Mouse (Mus musculus) liver, postnatal 0 days (tissue): Measurements from ENCODE around the gene Gorasp1. TPM values are rescaled to one million over a fixed set of nuclear protein-coding genes. Genes with fewer than 3 reads are reported as not detected.

Experiments
- ATAC-seq: fragments of 200-750 bp; cut with Nextera tagmentation; 2 replicates; pipeline ENCODE4 v1.8.0; 2017; ENCODE audit warnings: mild to moderate bottlenecking, moderate library complexity
- DNase-seq: peaks from one replicate; pipeline ENCODE4 v3.0.0-alpha.2; 2016
- H3K27ac ChIP-seq: fragments of 300-500 bp; sonication (generic); 2 replicates; pipeline ENCODE4 v1.5.1; 2014; ENCODE audit warnings: antibody characterized with exemption, moderate library complexity, mild to moderate bottlenecking, low read depth
- H3K27me3 ChIP-seq: fragments of 300-500 bp; sonication (generic); 2 replicates; pipeline ENCODE4 v1.6.1; 2014; ENCODE audit warnings: low read length, control low read depth, mixed read lengths; ENCODE audit not compliant: insufficient read depth
- H3K36me3 ChIP-seq: fragments of 300-500 bp; sonication (generic); replicated peaks from 2 replicates; pipeline ENCODE4 v1.6.1; 2014; ENCODE audit warnings: mild to moderate bottlenecking, control low read depth, low read length, moderate library complexity, mixed read lengths; ENCODE audit not compliant: insufficient read depth
- H3K4me1 ChIP-seq: fragments of 300-500 bp; sonication (generic); 2 replicates; pipeline ENCODE4 v1.6.1; 2014; ENCODE audit warnings: antibody characterized with exemption, mild to moderate bottlenecking, control low read depth; ENCODE audit not compliant: insufficient read depth
- H3K4me2 ChIP-seq: fragments of 300-500 bp; sonication (generic); 2 replicates; pipeline ENCODE4 v1.6.1; 2014; ENCODE audit warnings: low read depth, mild to moderate bottlenecking, low read length, moderate library complexity, mixed read lengths
- H3K4me3 ChIP-seq: fragments of 300-500 bp; sonication (generic); 2 replicates; pipeline ENCODE4 v1.5.1; 2014; ENCODE audit warnings: low read depth, low read length
- H3K9ac ChIP-seq: fragments of 300-500 bp; sonication (generic); replicated peaks from 2 replicates; pipeline ENCODE4 v1.6.1; 2014; ENCODE audit warnings: mild to moderate bottlenecking, moderate library complexity
- H3K9me3 ChIP-seq: fragments of 300-500 bp; sonication (generic); 2 replicates; pipeline ENCODE4 v1.6.1; 2016; ENCODE audit warnings: mild to moderate bottlenecking, control low read depth, low read length, mixed read lengths
- CTCF ChIP-seq: sonication (generic); IDR thresholded peaks from 2 replicates; pipeline ENCODE4 v1.5.1; 2016; ENCODE audit warnings: antibody characterized with exemption, low read depth
- EP300 ChIP-seq: IDR thresholded peaks from 2 replicates; pipeline ENCODE4 v1.6.1; 2016; ENCODE audit warnings: antibody characterized with exemption, low read depth, mild to moderate bottlenecking
- WGBS: fragments of 180-500 bp; shearing (Covaris S2); extraction: QIAGEN DNeasy Blood & Tissue Kit; methylation state at CpG from one replicate; pipeline ENCODE4 v1.1.7; 2014; ENCODE audit not compliant: insufficient replicate concordance; 5-methylcytosine and 5-hydroxymethylcytosine counted together
- polyA plus RNA-seq: library from polyadenylated mRNA; unstranded; fragments of >200 nt; fragmentation: Nextera tagmentation; extraction: Ambion mirVana; gene quantifications from 2 replicates; pipeline ENCODE4 v1.2.1, GENCODE M21; 2015

Gene Gorasp1
- polyA plus RNA-seq, 1 experiment from 2014 or later, result 8.8 TPM

DNA sequence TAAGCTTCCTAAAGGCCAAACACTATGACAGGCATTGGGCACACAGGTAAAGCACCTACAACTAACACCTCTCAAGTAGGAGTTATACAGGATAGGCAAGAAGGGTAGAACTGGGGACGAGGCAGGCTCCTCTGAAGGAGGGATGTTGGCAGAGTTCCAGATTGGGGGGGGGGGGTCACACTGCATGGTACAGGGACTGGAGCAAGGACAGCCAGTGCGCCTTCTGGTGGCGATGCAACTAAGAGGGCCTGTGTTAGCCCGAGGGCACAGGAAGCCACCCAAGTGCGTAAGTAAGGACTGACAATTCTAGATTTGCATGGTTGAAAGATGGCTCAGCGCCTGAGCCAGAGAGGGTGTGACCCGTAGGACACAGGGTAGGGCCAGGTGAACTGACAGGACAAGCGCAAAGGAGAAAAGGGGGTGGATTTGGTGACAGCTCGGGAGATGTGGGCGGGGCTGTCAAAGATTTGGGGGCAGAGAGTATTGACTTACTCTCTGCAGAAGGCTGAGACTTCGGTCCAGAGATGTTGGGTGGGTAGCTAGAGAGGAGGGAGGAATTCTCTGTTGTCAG is 45.0 kb upstream of the Gorasp1 start:
- H3K36me3 ChIP-seq, result no peaks in the 10 kb centered on the region
- H3K9me3 ChIP-seq, result no peaks in the 10 kb centered on the region
- DNase-seq (peak; percentile 81), ATAC-seq (peak; percentile 22)
- 0 out of 2 replicates have a peak, but pooled peaks cover 2% of the 10 kb centered on the region for H3K27me3 ChIP-seq
- peaks cover 46% of the 10 kb centered on the region for H3K4me1 ChIP-seq
- TF ChIP-seq EP300 (no peak), CTCF (peak; percentile 62)
- peak overlapping the region; percentile 79 for H3K4me2 ChIP-seq
- WGBS, result under 1% methylated on average over 11 of the region's 11 CpGs
- peak overlapping the region; percentile 83 for H3K27ac ChIP-seq
- peak overlapping the region; percentile 86 for H3K9ac ChIP-seq
- H3K4me3 ChIP-seq, result peak overlapping the region; percentile 77

DNA sequence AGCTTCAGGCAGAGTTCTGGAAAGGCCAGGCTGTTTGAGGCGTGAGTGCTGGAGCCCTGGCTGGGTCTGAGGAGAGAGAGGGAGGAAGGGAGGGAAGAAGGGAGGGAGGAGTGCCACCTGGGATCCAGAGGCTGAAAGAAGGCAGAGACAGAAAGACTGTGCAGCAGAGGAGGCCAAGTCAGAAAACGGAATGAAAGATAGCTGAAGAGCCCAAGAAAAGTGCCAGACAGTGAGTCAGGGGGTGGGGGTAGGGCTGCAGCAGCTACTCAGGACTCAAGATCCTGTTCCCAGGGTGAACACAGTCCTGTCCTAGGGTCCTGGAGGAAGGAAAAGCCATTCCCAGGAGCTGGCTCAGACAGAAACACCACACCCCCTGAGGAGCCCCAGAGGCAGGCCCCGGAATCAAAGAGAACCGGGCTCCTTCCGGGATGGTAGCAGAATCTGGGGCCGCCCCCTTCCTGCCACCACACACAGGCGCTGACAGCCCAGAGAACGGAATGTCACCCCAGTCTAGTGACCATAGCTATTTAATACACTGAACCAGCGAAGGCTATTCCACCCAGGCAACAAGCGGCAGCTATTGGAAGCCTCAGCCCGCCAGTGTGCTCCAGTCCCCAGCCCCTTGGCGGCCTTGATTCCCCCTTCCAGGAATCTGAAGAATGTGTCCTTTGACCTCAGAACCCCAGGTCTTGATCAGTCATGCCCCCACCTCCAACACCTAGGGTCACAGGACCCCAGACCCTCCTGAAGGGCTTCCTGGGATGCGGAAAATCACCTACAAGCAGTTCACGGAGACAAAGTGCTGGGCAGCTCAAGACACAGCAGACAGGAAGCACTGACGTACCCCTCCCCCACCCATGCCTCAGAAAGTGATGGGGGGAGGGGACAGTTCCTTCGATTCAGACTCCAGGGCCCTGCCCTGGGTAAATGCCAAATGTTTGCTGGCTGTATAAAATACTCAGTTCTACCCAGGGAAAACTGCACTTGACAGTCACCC is 44.1 kb upstream of the Gorasp1 start:
- Histone ChIP-seq H3K27ac (peak overlapping the region; percentile 83), H3K27me3 (0 out of 2 replicates have a peak, but pooled peaks cover 2% of the 10 kb centered on the region), H3K36me3 (no peaks in the 10 kb centered on the region; the same call in 1 of the 2 replicates), H3K9ac (peak overlapping the region; percentile 86), H3K9me3 (no peaks in the 10 kb centered on the region), H3K4me2 (peak overlapping the region; percentile 79), H3K4me1 (peaks cover 55% of the 10 kb centered on the region), H3K4me3 (peak overlapping the region; percentile 77)
- peak; percentile 71 for DNase-seq
- 6% methylated on average over 16 of the region's 16 CpGs for WGBS
- no peak for TF ChIP-seq CTCF
- no peak; the same call in 1 of the 2 replicates for TF ChIP-seq EP300
- peak; percentile 14 for ATAC-seq

DNA sequence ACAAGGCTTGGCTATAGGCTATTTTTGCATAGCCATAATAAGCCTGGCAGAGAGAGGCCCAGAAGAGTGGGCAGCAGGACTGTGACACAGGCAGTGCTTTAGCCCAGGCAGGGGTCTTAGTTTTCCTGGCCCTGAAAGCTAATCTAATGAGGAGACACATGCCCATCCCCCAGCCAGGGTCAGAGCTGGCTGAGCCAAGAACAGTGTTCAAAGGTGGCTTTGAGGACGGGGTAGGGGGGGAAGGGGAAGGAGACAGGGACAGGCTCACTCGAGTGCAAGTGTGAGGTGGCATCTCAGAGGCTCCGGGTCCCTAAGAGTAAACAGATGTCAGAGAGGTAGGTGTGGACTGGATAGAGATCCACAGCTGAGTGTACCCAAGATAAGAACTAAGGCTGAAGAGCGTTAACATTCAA is 43.4 kb upstream of the Gorasp1 start:
- Histone ChIP-seq H3K9me3 (no peaks in the 10 kb centered on the region), H3K27me3 (0 out of 2 replicates have a peak, but pooled peaks cover 2% of the 10 kb centered on the region), H3K4me2 (peak overlapping the region; percentile 79), H3K27ac (peak overlapping the region; percentile 83), H3K9ac (peak overlapping the region; percentile 86; the same call in 1 of the 2 replicates), H3K36me3 (no peaks in the 10 kb centered on the region; the same call in 1 of the 2 replicates), H3K4me3 (peak overlapping the region; percentile 77), H3K4me1 (peaks cover 55% of the 10 kb centered on the region)
- ATAC-seq (no peak), DNase-seq (no peak)
- WGBS, result 6% methylated on average over 4 of the region's 4 CpGs
- no peak for TF ChIP-seq EP300
- no peak for TF ChIP-seq CTCF

DNA sequence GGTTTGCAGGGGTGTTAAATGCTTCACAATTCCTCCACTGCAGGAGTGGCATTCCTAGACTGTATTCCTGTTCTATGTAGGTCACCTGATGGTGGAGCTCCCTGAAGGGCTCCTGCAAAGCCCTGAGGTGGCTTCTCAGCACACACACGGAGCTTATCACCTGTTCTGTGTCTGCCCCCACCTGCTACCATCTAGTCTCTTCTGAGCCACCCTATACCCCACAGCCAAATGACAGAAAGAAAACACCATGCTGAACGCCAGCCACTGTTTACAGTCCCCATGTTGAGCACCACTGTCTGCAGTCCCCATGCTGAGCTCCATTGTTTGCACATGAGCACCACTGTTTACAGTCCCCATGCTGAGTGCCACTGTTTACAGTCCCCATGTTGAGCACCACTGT is 42.4 kb upstream of the Gorasp1 start:
- H3K4me1 ChIP-seq, result peaks cover 52% of the 10 kb centered on the region
- ATAC-seq, result no peak
- no peaks in the 10 kb centered on the region for H3K9me3 ChIP-seq
- H3K27ac ChIP-seq, result 0 out of 2 replicates have a peak overlapping the region, but pooled peaks have one; percentile 8
- H3K4me2 ChIP-seq, result peak overlapping the region; percentile 4; the same call in 1 of the 2 replicates
- DNase-seq, result no peak
- H3K36me3 ChIP-seq, result peaks cover 7% of the 10 kb centered on the region
- no peak for TF ChIP-seq EP300
- no peak for TF ChIP-seq CTCF
- WGBS, result 63% methylated on average over 2 of the region's 2 CpGs
- 0 out of 2 replicates have a peak overlapping the region, but pooled peaks have one; percentile 9 for H3K9ac ChIP-seq
- H3K27me3 ChIP-seq, result 0 out of 2 replicates have a peak, but pooled peaks cover 2% of the 10 kb centered on the region
- H3K4me3 ChIP-seq, result no peak overlapping the region

DNA sequence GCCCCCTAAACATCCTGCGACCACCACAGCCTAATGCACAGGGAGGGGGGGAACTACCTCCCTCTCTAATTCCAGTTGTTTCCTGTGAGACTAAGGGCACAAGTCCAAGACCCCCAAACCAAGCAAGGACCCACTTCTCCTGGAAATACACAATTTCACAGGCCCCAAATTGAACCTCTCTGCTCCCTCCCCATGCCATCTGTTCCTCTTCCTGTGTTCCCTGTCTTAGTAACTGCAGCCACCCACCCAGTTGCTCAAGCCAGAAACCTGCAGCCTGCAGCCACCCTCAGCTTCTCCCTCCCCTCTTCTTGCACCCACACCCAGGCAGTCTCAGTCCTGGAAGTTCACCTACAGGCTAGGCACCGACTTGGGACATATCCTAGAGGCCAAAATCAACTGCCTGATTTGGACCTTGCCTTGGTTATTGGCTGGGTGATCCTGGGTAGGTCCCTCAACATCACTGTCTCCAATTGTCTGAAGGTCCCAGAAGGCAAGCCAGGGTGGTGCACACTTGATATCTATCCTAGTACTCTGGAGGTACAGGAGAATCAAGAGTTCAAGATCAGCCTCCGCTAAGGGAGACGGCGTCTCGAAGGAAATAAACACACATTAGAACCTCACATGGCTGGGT is 41.6 kb upstream of the Gorasp1 start:
- Histone ChIP-seq H3K4me2 (peak overlapping the region; percentile 55), H3K27ac (peak overlapping the region; percentile 71), H3K9ac (peak overlapping the region; percentile 26; the same call in 1 of the 2 replicates), H3K4me1 (peaks cover 51% of the 10 kb centered on the region), H3K4me3 (no peak overlapping the region; the same call in 1 of the 2 replicates), H3K9me3 (no peaks in the 10 kb centered on the region), H3K36me3 (peaks cover 15% of the 10 kb centered on the region), H3K27me3 (0 out of 2 replicates have a peak, but pooled peaks cover under 1% of the 10 kb centered on the region)
- no peak for ATAC-seq
- DNase-seq, result no peak
- 66% methylated on average over 6 of the region's 6 CpGs for WGBS
- TF ChIP-seq CTCF, result no peak
- no peak for TF ChIP-seq EP300
